Mouse (Mus musculus): ENCODE results near the gene Sbno2.

The Sbno2 gene

DNA sequence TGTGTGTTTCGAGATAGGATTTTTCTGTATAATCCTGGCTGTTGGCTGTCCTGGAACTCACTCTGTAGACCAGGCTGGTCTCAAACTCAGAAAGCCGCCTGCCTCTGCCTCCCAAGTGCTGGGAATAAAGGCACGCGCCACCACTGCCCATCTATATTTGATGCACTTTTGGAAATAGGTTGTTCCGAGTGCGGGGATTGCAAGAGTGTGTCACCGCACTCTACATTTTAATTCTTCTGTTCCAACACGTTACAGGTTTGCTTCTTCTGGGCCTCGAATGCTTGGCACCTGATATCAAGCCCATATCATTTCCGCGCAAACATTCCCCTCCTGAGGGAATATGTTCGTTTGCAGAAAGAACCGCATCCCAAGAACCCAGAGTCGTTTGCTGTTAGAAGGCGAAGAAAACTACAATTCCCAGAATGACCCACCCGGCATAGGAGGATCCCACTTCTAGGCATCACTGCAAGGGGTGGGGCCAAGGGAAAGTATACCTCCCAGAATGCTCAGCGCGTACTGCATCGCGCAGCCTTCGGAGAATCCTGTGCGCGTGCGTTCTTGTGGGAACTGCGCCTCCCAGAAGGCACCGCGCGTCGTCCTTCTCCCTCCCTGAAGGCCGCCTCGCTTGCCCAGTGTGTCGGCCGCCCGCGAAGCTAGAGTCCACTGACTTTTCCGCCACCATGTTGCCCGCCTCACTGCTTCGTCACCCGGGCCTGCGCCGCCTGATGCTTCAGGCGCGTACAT lies 36.6 kb upstream of the Sbno2 start:
- peak; percentile 85 to 94 for DNase-seq

DNA sequence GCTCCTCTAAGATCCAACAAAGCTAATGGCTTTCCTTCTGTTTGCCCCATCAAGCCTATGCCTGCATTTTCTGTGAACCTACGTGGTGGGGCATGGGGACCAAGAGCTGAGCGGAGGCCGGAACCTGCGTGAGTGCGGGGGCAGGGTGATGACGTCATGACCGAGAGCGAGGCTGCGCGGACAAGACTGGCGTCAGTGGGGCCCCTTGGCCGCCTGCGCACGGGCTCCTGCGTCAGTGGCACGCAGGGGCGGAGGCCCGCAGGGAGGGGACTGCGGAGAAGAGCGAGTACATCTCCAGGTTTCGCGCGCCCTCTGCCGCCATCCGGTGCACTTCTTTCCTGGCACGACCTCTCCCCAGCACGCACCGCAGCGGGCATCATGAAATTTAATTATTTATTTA lies 35.9 kb upstream of the Sbno2 start:
- DNase-seq, result peak; percentile 95 to 96

DNA sequence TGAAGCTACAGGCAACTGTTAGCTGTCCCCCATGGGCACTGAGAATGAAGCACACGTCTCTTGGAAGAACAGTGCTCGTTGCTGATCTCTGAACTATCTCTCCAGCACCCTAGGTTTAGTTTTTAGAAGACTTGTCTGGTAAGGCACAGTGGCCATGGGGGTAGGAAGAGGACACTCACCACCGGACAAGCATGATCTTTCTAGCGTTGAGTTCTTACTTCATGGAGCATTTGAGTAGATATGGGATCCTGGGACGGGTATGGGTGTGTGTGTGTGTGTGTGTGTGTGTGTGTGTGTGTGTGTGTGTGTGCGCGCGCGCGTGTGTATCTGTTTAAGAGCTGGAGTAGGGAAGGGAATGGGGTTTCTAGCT lies 35.3 kb upstream of the Sbno2 start, which contains the start of gene Cbarp:
Gene Cbarp (minus strand): TSS at position 170 of the 370 bp plus-strand sequence.
- DNase-seq, result no peak

DNA sequence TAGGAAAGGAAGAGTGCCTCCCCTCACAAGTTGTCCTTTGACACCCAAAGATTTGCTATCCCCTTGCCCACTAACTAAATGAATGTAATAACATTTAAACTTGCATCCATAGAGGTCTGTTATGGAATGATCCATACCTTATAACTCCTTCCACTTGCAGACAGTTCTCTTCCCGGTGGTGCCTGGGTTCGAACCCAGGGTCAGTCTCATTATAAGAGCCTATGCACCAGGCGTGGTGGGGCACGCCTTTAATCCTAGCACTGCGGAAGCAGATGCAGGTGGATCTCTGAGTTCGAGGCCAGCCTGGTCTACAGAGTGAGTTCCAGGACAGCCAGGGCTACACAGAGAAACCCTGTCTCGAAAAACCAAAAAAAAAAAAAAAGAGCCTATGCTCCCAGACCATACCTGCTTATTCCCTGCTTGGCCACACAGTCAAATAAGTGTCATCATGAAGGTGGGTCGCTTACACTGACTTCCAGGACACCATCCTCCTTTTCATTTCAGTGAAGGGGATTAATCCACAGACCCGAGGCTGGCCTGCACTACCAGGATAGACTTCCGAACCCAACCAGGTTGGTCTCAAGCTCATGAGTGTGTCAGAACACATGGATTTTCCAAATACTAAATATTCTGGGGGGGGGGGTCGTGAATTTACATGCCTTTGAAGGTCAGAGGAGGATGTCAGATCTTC lies 34.7 kb upstream of the Sbno2 start:
- DNase-seq, result peak in 1 of 2 experiments; percentile 6

DNA sequence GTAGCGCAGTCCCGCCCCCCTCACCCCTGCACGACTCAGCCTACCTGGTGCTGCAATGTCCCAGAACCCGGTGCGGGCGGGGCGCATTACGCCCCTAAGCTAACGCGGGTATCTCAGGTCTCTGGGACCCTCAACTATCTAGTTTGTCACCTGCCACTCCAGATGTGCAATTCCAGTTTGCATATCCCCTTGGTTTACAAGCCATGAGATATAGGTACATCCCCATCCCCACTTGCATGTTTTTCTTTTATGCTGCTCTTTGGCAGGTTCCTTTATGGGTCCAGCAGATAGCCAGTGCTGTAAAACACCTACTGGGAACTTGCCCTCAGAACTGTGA lies 34.0 kb upstream of the Sbno2 start:
- peak in 1 of 2 experiments; percentile 46 for DNase-seq

DNA sequence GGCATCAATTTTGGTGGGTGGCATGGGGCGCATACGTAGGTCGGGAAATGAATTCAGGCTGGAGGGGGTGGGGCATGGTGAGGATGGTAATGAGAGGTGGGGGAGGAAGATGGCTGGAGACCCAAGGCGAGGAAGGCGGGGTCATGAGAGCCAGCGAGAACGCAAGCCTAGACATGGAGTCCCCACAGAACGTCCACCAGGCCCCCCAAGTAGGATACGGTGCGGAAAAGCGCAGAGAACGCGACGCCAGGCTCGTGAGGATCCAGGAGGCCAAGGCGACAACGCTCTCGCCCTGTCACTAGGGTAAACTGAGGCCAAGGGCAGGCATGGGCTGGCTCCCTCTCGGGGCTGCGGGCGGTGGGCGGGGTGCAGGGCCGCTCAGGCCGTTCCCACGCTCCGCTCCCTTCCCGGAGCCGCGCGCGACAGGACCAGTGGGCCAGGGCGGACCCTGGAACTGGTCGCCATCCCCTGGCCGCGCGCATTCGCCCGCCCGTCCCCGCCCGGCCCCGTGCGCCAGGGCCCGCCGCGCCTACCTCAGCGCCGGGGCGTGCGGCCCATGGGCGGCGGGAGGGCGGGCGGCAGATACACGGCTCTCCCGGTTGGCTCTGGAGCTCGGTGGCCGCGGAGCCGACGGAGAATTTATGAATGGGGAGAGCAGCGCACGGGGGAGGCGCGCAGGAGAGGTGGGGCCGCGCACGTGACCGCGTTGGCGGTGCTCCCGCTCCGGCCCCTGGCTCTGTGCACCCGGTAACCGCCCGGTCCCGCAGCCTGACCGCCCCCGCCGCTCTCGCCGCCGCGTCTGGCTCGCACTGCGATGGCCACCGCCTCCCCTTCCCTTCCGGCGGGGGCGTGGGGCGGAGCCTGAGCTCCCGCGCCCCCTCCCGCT lies 33.4 kb upstream of the Sbno2 start, which contains the start of gene Atp5d:
Gene Atp5d (plus strand): TSS at position 80 of the 886 bp plus-strand sequence.
- peak in 1 of 2 experiments; percentile 31 for DNase-seq

DNA sequence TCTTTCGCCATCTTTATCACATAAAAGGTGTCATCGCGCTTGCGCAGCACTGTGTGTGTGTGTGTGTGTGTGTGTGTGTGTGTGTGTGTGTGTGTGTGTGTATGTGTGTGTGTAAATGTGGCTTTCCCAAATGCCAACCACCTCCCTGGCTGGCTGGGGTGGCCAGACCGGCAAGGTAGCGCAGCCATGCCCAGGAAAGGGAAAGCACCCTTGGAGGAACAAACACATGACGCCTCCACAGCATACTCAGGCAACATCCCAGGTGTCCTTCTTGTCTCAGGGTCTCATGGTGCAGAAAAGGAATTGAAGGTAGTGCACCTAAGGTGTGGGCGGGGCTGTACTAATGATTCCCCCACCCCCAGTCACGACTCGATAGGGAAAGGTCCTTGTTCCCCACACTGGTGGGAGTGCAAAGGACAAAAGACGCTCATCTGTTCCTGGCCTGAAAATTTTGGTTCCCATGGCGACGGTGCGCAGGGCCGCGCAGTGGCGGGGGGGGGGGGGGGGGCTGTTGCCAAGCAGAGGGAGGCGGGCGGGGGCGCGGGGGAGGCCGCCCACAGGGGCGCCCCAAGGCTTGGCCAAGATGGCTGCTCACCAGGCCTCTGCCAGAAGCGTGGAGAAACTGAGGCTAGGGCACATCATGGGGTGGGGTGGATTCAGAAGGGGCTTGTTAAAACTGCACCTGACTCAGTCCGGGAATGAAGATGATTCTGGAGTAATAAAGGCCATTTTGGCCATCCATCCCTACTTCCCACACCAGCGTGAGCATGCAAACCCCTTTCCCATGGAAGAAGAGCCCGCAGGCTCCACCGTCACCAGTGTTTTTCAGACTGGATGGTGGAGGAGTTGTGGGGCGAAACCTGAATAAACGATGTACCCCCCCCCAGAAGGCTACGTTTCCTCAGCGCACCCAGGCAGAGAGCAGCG lies 32.5 kb upstream of the Sbno2 start:
- peak in 1 of 2 experiments; percentile 17 for DNase-seq

DNA sequence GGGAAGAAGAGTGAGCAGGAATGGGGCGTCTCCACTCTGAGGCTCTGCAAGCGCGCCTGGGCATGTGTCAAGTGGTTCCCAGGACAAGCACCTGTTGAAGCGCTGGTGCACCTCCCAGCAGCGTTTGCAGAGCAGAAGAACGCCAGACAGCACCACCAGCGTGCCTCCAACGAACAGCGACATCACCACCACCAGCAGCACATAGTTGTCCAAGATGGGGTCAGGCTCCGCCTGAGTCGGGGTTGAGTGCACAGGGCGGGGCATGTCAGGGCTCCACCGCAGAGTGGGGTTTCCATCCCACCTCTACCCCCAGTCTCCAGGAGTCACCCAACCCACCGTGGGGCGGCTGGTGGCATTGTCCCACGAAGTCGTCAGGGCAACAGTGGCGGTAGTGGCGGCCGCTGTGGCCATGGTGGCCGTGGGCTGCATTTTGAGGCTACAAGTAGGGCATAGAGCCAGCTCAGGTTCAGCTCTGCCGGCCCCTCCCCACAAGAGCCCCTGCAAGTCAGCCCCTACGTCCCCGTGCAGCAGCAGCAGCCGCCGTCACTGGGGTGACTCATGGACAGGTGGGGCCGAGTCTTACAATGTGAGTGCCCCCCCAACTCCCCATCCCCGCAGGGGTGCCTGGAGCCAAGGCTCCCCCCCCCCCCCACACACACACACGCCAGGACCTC lies 31.7 kb upstream of the Sbno2 start:
- peak in 1 of 2 experiments; percentile 14 for DNase-seq

DNA sequence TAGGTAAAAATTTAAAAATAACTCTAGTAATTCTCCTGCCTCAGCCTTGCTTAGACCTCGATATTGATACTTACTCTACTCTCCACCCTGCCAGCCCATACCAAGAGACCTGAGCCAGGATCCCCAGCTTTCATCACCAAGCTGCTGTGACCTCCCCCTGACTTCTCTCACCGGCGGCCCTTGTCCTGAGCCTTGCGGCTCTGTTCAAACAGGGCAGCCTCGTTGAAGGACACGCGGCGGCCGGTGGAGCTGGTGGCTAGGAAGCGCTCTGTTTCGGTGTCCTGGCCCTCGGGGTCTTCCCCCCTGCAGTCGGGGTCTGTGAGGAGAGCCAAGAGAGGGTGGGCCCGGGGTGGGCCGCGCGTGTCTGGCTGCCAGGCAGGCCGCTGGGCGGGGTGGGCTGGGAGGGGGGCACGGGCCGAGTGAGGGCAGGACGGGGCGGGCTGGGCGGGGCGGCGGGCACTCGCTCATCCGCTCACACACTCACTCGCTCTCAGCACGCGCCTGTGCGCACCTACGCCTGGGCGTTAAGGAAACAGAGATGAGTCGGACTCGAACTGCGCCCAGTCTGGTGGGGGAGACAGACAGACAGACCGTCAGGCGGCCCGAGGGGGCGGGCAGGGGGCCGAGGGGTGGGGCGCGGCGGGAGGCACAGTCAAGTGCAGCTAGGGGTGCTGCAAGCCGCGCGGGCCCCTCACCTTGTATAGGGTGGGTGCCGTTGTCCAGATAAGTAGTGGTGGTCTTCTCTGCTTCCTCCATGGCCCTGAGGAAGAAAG lies 31.0 kb upstream of the Sbno2 start:
- peak in 1 of 2 experiments; percentile 11 for DNase-seq

DNA sequence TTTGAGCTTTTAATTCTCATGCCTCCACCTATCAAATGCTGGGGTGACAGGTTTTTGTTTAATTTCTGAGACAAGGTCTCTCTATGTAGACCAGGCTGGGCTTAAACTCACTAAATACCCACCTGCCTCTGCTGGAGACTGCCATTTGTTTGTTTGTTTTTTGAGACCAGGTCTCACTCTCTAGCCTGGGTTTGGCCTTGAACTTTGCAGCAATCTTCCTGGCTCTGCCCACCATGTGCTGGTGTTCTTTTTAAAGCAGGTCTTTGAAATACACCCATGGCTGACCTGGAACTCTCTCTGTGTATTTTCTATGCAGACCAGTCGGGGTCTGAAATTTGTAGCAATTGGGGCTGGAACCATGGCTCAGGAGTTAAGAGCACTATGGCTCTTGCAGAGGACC lies 30.3 kb upstream of the Sbno2 start:
- no peak for DNase-seq

DNA sequence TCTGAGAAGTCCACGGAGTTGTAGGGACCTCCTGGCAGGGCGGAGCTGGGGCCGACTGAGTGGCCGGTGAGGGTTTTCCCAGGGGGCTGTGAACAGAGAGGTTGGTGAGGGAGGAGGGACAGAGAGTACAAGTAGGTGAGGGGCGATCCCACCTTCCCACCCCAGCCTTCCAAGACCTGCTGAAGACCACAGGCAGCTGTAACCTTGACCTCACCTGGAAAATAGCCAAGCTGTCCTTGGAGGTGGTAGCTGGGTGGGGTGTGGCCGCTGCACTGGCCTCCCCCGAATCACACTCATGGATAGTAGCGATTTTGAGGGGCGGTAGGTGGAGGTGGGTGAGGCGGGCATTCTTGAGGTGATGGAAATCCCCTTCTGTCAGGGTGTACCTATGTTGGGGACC lies 29.8 kb upstream of the Sbno2 start:
- peak in 1 of 2 experiments; percentile 5 for DNase-seq

DNA sequence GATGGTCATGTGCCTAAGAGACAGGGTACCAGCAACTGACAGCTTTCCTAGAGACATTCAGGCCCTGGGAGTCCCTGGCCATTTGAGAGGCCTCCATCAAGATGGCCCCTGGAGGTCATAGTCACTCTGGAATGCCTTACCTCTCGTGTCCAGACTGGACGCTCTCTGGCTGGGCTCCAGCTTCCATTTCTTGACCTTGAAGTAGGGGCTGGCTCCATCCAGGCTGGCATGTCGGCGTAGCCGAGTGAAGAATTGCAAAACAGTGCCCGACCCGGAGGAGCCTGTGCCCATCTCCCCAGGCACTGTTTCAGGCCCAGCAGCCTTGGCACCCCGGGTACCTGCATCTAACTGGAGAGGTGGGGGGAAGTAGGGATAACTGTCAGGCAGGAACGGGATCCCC lies 29.1 kb upstream of the Sbno2 start:
- DNase-seq, result peak in 1 of 2 experiments; percentile 8

DNA sequence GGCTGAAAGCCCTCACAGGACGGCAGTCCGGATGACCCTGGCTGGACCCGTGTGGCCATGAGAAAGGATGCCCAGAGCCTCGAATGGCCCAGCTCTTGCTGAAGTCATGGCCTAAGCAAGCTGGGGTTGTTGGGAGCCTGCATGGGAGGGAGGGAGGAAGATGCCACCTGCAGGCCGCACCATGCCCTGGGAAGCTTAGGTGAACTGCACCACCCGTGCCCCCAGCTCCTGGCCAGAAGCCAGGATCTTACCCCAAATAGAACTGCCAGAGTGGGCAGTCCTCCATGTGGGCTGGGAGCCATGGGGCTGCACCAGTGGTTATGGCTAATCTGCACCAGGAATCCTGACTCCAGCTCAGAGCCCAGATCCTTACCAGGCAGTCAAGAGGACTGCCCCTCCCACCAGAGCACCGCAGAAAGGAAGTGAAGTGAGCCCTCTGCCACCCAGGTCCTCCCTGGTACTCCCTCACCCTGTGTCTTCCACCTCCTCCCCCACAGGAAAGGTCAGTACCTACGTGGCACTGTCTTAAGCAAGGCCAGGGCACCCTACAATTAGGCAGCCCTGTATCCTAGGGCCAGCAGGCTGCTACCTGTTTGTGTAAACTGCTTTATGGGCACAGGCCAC lies 28.0 kb upstream of the Sbno2 start:
- DNase-seq, result peak in 1 of 2 experiments; percentile 29

DNA sequence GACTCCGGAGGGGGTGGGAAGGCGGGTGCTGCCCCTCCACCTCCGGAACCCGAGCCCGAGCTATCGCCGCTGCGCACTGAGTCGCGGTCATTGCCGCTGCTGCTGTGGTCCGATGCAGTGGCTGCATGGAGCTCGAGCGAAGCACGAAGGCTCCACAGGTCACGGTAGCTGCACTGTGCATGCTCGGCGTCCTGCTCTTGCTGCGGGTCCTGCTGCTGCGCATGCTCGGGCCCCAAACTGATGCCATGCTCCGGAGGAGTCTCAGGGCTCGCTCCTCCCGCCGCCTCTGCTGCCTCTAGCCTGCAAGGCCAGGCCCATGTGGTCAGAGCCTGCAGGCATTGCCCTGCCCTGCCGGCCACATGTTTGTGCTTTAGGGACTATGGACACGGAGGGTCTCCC lies 26.6 kb upstream of the Sbno2 start:
- no peak for DNase-seq

DNA sequence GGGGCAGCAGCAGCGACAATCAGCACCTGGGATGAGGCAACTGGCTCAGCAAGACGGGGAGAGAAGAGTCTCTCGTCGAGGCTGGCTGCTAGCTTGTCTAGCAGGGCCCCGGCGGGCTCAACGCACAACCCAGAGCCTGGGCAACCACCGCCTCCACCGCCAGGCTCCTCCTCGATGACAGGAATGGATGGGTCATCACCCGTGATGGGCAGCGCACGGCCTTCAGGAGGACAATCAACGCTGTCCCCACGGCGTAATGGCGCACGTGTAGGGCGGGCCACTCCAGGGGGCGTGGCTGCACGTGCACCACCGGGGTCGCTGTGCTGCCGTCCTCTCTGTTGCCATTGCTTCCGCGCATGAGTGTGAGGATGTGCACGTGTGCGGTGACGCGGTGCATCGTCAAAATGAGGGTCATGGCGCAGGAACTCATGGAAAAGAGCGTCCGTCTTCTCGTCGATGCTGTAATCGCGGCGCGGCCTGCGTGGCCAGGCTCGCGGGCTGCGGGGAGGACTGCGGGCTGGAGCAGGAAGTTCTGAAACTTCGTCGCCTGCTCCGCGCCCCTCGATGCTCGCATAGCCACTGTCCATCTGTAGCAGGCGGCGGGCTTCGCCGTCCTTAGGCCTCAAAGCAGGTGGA lies 26.1 kb upstream of the Sbno2 start:
- DNase-seq, result peak in 1 of 2 experiments; percentile 7

DNA sequence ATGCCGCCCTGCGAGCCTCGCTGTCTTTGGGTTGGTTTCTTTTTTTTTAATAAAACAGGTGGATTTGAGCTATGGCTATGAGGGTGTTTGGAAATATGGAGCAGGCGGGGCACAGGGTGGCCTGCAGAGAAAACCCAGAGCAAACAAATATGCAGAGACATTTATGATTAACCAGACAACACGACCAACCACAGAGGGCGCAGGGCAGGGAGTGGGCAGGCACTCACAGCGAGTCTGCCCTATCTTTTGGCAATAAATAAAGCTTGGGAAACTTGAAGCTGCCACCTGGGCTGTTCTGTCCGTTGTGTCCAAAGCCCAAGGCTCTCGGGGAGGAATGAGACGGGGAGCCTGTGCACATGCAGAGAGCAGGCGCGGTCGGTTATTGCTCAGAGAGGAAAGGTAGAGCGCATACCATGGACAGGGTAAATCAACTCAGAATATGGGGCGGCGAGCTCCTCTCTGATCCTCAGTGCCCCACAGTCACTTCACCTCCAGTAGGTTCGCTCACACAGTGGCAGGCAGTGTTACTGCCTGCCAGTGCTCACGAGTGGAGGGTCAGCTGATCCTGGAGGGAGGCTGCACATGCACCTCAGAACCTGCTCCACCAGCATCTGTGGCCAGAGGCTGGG lies 25.1 kb upstream of the Sbno2 start:
- no peak for DNase-seq

DNA sequence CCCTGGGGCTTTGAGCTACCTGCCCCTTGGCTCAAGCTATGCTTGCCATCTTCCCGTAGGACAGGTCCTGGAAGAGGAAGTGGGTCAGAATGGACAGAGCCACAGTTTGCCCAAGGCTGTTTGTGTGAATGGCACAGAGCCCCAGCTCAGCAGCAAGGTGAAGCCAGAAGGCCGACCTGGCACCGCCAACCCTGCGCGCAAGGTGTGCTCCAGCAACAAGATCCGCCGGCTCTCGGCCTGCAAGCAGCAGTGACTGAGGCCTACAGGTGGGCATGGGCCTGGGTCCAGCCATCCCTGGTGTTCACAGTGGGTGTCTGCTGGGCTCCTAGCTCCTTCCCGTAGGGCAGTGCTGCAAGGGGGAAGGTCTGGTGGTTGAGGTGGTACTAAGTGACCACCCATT lies 24.5 kb upstream of the Sbno2 start:
- DNase-seq, result no peak

DNA sequence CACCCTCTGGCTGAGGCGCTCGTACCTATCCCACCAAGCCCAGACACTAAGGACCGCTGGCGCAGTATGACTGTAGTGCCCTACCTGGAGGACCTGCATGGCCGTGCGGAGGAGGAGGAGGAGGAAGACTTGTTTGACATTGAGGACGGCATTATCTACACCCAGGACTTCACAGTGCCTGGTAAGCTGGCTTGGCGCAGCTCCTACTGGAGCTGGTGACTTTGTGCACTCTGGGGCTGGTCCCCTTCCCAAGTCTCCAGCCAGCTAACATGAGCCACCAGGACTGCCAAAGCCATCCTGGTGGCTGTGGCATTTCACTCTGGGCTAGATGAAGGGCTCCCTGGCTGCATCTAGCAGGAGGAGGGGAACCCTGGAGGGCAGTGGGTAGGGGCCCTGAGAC lies 22.5 kb upstream of the Sbno2 start:
- no peak for DNase-seq

DNA sequence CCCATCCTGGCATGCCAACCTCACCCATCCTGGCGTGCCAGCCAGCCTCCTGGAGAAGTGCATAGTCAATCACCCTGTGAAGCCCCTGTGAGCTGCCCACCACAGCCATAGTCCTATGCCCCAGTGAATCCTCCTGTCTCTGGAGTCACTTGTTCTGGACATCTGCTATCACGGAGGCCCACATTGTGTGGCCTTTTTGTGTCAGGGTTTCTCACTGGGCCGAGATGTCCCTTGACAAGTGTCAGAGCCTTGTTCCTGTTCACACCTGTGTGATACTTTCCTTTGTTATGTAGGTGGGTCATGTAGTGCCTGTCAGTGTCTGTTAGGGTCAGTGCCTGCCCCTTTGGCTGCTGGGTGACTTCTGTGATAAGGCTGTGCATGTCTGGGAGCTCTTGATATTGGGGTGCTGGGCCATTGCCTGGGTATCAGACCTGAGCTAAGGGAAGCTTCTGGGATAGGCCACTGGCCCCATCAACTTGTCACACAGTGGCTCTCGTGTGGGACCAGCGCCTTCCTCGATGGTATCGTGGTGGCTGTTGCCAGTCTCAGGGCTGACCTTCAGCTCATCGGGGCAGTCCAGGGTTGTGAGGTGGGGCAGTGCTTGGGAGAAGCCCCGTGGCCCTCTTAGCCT lies 18.7 kb upstream of the Sbno2 start:
- no peak for DNase-seq

Data from thymus, adult 18-20 months (tissue).